Mouse (Mus musculus) spleen, adult 2 months (tissue): ENCODE results near the gene Mall. TPM values are rescaled to one million over a fixed set of nuclear protein-coding genes. Genes with fewer than 3 reads are reported as not detected.
A peak's percentile ranks its signal among the peaks of the same experiment; 100 is the strongest.

ENCODE experiments used
- DNase-seq, 2 experiments: peaks; one replicate each; pipeline versions ENCODE4 v3.0.0 to v3.0.0-alpha.2; 2012 to 2021; ENCODE audit warnings: low spot score in 2 of 2, low read depth in 1 of 2
- H3K27ac ChIP-seq: fragments of 200-500 bp; 2 replicates; pipeline ENCODE4 v1.5.1; 2012; ENCODE audit warnings: low read length, inconsistent platforms; ENCODE audit not compliant: insufficient read depth
- H3K27me3 ChIP-seq: fragments of 200-500 bp; 2 replicates; pipeline ENCODE4 v1.6.1; 2012; ENCODE audit warnings: mild to moderate bottlenecking, moderate library complexity, low read length, inconsistent platforms; ENCODE audit not compliant: control insufficient read depth, insufficient read depth
- H3K36me3 ChIP-seq: fragments of 200-500 bp; 2 replicates; pipeline ENCODE4 v1.6.1; 2012; ENCODE audit warnings: mild to moderate bottlenecking, low read length, inconsistent platforms; ENCODE audit not compliant: control insufficient read depth, insufficient read depth
- H3K4me1 ChIP-seq: fragments of 200-500 bp; 2 replicates; pipeline ENCODE4 v1.6.1; 2011; ENCODE audit warnings: inconsistent platforms; ENCODE audit not compliant: control insufficient read depth, insufficient read depth, insufficient read length
- H3K4me3 ChIP-seq: fragments of 200-500 bp; 2 replicates; pipeline ENCODE4 v1.5.1; 2011; ENCODE audit warnings: mild to moderate bottlenecking, inconsistent platforms; ENCODE audit not compliant: insufficient read depth, insufficient read length; ENCODE audit errors: extremely low read depth
- CTCF ChIP-seq: fragments of 200-500 bp; IDR thresholded peaks from 2 replicates; pipeline ENCODE4 v1.5.1; 2011; ENCODE audit warnings: mild to moderate bottlenecking, inconsistent platforms; ENCODE audit not compliant: insufficient read depth, insufficient read length, insufficient replicate concordance; ENCODE audit errors: extremely low read depth
- POLR2A ChIP-seq: fragments of 200-500 bp; IDR thresholded peaks from 2 replicates; pipeline ENCODE4 v1.6.1; 2011; ENCODE audit warnings: low read depth, low read length, inconsistent platforms
- WGBS: fragments of 180-500 bp; shearing (Covaris S2); methylation state at CpG from one replicate; pipeline ENCODE4 v1.1.7; 2018; 5-methylcytosine and 5-hydroxymethylcytosine counted together
- polyA plus RNA-seq: library from polyadenylated mRNA; depleted of rRNA; stranded (reverse); fragments of >200 nt; gene quantifications from 2 replicates; pipeline ENCODE4 v1.2.3, GENCODE M21; 2012

The Mall gene
- polyA plus RNA-seq, 1 experiment: 0.30 TPM

GRCm38 (mm10) chr2:127730301-127730997 is 717 bp upstream of the Mall start:
- Histone ChIP-seq H3K27ac (no peak overlapping the region), H3K4me3 (no peak overlapping the region), H3K4me1 (peaks cover 3% of the 10 kb centered on the region; the same call in 1 of the 2 replicates), H3K36me3 (no peaks in the 10 kb centered on the region), H3K27me3 (peaks cover 12% of the 10 kb centered on the region)
- WGBS: 75% methylated on average over 7 of the region's 7 CpGs
- no peak for DNase-seq
- TF ChIP-seq POLR2A (no peak), CTCF (no peak)

DNA sequence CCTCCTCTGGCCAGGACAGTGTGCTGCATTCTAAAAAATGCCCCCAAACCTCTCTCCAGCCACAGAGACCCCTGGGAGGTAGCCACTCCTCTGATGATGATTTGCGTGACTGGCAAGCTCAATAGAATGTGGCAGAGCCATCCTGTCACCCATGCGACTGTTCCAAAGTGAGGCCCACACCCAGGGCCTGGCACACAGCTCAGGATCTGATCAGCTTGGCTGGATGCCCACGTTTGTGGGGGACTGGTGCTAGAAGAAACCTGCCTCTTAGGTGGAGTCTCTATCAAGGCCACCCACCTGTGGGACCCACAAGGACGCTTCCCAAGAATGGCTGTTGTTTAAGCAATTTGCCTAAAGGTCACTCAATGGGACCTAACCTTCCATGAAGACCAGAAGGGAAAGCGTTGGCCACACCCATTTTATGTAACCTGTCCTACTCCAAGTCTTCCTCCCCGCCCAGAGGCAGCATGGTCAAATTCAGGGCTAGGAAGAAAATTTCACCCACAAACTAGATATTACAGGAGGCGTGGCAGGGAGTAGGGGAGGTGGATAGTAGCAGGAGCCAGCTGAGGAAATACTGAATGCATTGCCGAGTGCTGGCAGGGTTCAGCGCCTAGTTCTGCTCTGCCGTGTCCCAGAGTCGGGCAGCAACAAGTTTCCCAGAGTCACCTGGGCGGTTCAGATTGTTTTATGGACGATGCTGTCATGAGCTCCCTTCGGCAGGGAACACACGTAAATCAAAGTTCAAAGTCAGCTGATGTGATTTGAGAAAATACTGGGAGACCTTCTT is 876 bp downstream of the Mall start:
- peaks cover 12% of the 10 kb centered on the region for H3K27me3 ChIP-seq
- H3K27ac ChIP-seq: no peak overlapping the region
- H3K36me3 ChIP-seq: no peaks in the 10 kb centered on the region
- H3K4me3 ChIP-seq: no peak overlapping the region
- TF ChIP-seq POLR2A (no peak), CTCF (no peak)
- no peak for DNase-seq
- 54% methylated on average over 15 of the region's 15 CpGs for WGBS
- H3K4me1 ChIP-seq: peaks cover 3% of the 10 kb centered on the region; the same call in 1 of the 2 replicates

DNA sequence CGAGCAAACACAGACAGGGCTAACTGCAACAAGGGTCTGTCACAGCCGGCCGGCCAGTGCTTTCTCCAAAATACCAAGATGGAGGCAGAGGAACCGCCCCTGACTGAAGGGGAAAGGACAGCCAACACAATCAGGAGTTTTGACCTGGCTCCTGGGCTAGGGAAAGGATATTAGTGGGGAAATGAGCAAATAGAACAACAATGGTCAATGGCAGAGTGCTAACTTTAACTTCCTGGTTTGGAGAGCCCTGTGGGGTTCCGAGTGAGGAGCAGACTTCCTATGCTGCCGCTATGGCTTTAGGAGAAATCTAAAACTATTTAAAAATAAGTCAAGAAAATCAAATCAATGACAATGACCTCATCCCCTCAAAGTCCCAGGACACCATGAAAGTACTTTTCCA is 1.6 kb downstream of the Mall start:
- Histone ChIP-seq H3K27ac (no peak overlapping the region), H3K4me3 (no peak overlapping the region), H3K4me1 (peaks cover 9% of the 10 kb centered on the region), H3K27me3 (peaks cover 12% of the 10 kb centered on the region), H3K36me3 (no peaks in the 10 kb centered on the region)
- WGBS: 76% methylated on average over 6 of the region's 6 CpGs
- DNase-seq: no peak
- TF ChIP-seq CTCF (no peak), POLR2A (no peak)

GRCm38 (mm10) chr2:127723193-127723592 is 6.5 kb downstream of the Mall start:
- TF ChIP-seq CTCF (no peak), POLR2A (no peak)
- Histone ChIP-seq H3K27ac (no peak overlapping the region), H3K4me3 (no peak overlapping the region), H3K36me3 (no peaks in the 10 kb centered on the region), H3K4me1 (peaks cover 22% of the 10 kb centered on the region; the same call in 1 of the 2 replicates), H3K27me3 (no peaks in the 10 kb centered on the region)
- DNase-seq: peak in 1 of 2 experiments; percentile 32
- WGBS: 28% methylated on average over 4 of the region's 4 CpGs

DNA sequence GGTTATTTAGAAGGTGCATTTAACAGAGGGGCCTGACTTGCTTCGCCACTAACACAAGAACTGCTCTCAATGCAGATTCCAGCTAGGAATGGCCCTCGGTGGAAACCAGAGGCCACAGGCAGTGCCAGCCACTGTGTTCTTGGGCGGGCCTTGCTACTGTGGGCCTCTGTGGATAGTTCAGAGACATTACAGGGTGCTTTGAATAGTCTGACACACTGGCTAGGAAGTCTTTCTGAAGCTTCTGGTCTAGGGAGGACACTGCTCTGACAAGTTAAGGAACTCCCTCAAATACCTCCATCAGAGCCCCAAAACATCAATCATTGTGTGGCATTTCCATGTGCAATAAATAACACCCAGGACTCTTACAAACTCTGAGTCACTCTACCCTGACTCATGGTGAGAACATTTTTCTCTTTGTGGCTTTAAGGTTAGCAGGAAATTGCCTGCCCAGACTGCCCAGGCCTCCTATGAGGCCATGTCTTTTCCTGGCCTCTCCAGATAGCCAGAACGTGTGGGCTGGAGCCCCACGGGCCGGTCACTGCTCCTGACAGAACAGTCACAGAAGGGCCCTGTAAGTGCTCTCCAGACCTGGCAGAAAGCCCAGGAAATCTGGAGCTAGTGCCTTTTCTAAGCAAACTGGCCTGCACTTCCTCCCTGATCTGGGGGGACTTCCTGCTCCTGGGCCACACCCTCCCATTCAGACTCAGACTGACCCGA is 7.4 kb downstream of the Mall start:
- 36% methylated on average over 7 of the region's 7 CpGs for WGBS
- no peaks in the 10 kb centered on the region for H3K36me3 ChIP-seq
- H3K27ac ChIP-seq: no peak overlapping the region
- H3K4me1 ChIP-seq: peaks cover 22% of the 10 kb centered on the region; the same call in 1 of the 2 replicates
- TF ChIP-seq CTCF: no peak
- no peak for TF ChIP-seq POLR2A
- DNase-seq: no peak
- H3K27me3 ChIP-seq: no peaks in the 10 kb centered on the region
- H3K4me3 ChIP-seq: no peak overlapping the region

- no peaks in the 10 kb centered on the region for H3K27me3 ChIP-seq
- no peak overlapping the region for H3K4me3 ChIP-seq
- H3K4me1 ChIP-seq: peaks cover 22% of the 10 kb centered on the region; the same call in 1 of the 2 replicates
- peak in 1 of 2 experiments; percentile 56 for DNase-seq
- no peak overlapping the region for H3K27ac ChIP-seq
- TF ChIP-seq POLR2A: no peak
- TF ChIP-seq CTCF: no peak
- 36% methylated on average over 8 of the region's 8 CpGs for WGBS
- H3K36me3 ChIP-seq: no peaks in the 10 kb centered on the region
These were observed 10.8 kb downstream of the Mall start for GRCm38 (mm10) chr2:127718839-127719468.
